Comparison of ENCODE assay signal across 33 mouse cellular contexts in genomic region chr12:87919721-87920120, GRCm38 (mm10). TPM values are rescaled to one million over a fixed set of nuclear protein-coding genes. Genes with fewer than 3 reads are reported as not detected.
"Had no signal": no experiment of that assay in that cellular context is flagged by ENCODE, and none has a peak within 500 bp of the region (broad histone marks: within the 10 kb centered on the region; RNA-seq: fewer than 3 reads in every experiment).

Gene Gm2035 (minus strand): TSS chr12:87919857.

RNA-seq across cellular contexts. Expression of gene Gm2035, which starts in this region (rescaled TPM):
- total RNA-seq: common myeloid progenitor, adult 5-6 weeks; forebrain, postnatal 0 days; gastrocnemius, adult 18-20 months; gastrocnemius, adult 2 months; gastrocnemius, adult 8-10 months; gastrocnemius, postnatal 10 days; gastrocnemius, postnatal 14 days; gastrocnemius, postnatal 25 days; gastrocnemius, postnatal 36 days; gastrocnemius, postnatal 4 days; granulocyte monocyte progenitor cell, adult 5-6 weeks; heart, adult 18-20 months; heart, adult 2 months; heart, adult 8-10 months had no signal
- polyA plus RNA-seq: cortical plate, adult 2 months; embryonic facial prominence, embryonic 10.5 days; embryonic facial prominence, embryonic 11.5 days; embryonic facial prominence, embryonic 12.5 days; embryonic facial prominence, embryonic 13.5 days; embryonic facial prominence, embryonic 14.5 days; embryonic facial prominence, embryonic 15.5 days; erythroblast, embryonic 14.5 days; forebrain, embryonic 10.5 days; forebrain, embryonic 11.5 days; forebrain, embryonic 12.5 days; forebrain, embryonic 13.5 days; forebrain, embryonic 14.5 days; forebrain, embryonic 15.5 days; forebrain, embryonic 16.5 days; forebrain, postnatal 0 days; frontal cortex, adult 2 months; gonadal fat pad, adult 2 months; heart, adult 2 months; heart, embryonic 10.5 days; heart, embryonic 11.5 days had no signal
